Mouse (Mus musculus) cerebellum, adult 11-12 months (tissue): ENCODE measurements around the gene 1110008P14Rik.
"Not testable (repeated sequence)": the region's sequence is repeated elsewhere in the genome, so short reads cannot be mapped to it uniquely, and the experiment has no call there.

Experiments
- DNase-seq: peaks from one replicate; pipeline ENCODE4 v3.0.0; 2022

Gene 1110008P14Rik

GRCm38 (mm10) chr2:32362817-32363340 lies 18.9 kb downstream of the 1110008P14Rik start:
- DNase-seq: peak; percentile 93

GRCm38 (mm10) chr2:32362274-32362673 lies 19.5 kb downstream of the 1110008P14Rik start:
- DNase-seq: not testable (repeated sequence)

GRCm38 (mm10) chr2:32361437-32361836 lies 20.3 kb downstream of the 1110008P14Rik start:
- peak; percentile 90 for DNase-seq

GRCm38 (mm10) chr2:32360741-32361140 lies 21.0 kb downstream of the 1110008P14Rik start:
- DNase-seq: peak; percentile 90

- peak; percentile 56 for DNase-seq
These were observed 23.4 kb downstream of the 1110008P14Rik start for GRCm38 (mm10) chr2:32358381-32358780.

GRCm38 (mm10) chr2:32357710-32358109 lies 24.0 kb downstream of the 1110008P14Rik start:
- DNase-seq: peak; percentile 39

GRCm38 (mm10) chr2:32356216-32356615 lies 25.5 kb downstream of the 1110008P14Rik start:
- peak; percentile 35 for DNase-seq

- peak; percentile 50 for DNase-seq
These were observed 27.3 kb downstream of the 1110008P14Rik start for GRCm38 (mm10) chr2:32354336-32354895.

- DNase-seq: peak; percentile 52
These were observed 27.9 kb downstream of the 1110008P14Rik start for GRCm38 (mm10) chr2:32353836-32354235.

GRCm38 (mm10) chr2:32353007-32353542 lies 28.7 kb downstream of the 1110008P14Rik start, which contains the start of gene Dnm1:
Gene Dnm1 (minus strand): TSS chr2:32353338.
- peak; percentile 96 for DNase-seq

GRCm38 (mm10) chr2:32352151-32353006 lies 29.4 kb downstream of the 1110008P14Rik start, which contains the start of gene Ciz1:
Gene Ciz1 (plus strand): TSS chr2:32352327.
- peak; percentile 85 for DNase-seq

- peak; percentile 84 for DNase-seq
These were observed 30.2 kb downstream of the 1110008P14Rik start for GRCm38 (mm10) chr2:32351471-32351961.

GRCm38 (mm10) chr2:32350471-32351051 lies 31.2 kb downstream of the 1110008P14Rik start:
- peak; percentile 80 for DNase-seq

GRCm38 (mm10) chr2:32349625-32350255 lies 32.0 kb downstream of the 1110008P14Rik start:
- DNase-seq: peak; percentile 69

- peak; percentile 89 for DNase-seq
These were observed 33.4 kb downstream of the 1110008P14Rik start for GRCm38 (mm10) chr2:32348311-32348710.

GRCm38 (mm10) chr2:32347019-32347418 lies 34.7 kb downstream of the 1110008P14Rik start:
- DNase-seq: peak; percentile 55

- DNase-seq: peak; percentile 65
These were observed 37.0 kb downstream of the 1110008P14Rik start for GRCm38 (mm10) chr2:32344598-32345321.

GRCm38 (mm10) chr2:32344056-32344455 lies 37.7 kb downstream of the 1110008P14Rik start:
- peak; percentile 99 for DNase-seq

GRCm38 (mm10) chr2:32343351-32343671 lies 38.4 kb downstream of the 1110008P14Rik start:
- peak; percentile 71 for DNase-seq

GRCm38 (mm10) chr2:32342539-32343350 lies 39.0 kb downstream of the 1110008P14Rik start:
- DNase-seq: peak; percentile 93

GRCm38 (mm10) chr2:32342039-32342438 lies 39.7 kb downstream of the 1110008P14Rik start:
- peak; percentile 55 for DNase-seq
